Mouse (Mus musculus) heart, adult 2 months (tissue): Measurements from ENCODE around the gene Oscp1.

Experiments
- EP300 ChIP-seq: fragments of 200-500 bp; IDR thresholded peaks from 2 replicates; pipeline ENCODE4 v1.6.1; 2011; ENCODE audit warnings: low read depth, low read length, control low read depth; ENCODE audit not compliant: insufficient read depth
- POLR2A ChIP-seq: fragments of 200-500 bp; IDR thresholded peaks from 2 replicates; pipeline ENCODE4 v1.6.1; 2011; ENCODE audit warnings: mild to moderate bottlenecking, low read depth, low read length, control low read depth; ENCODE audit not compliant: insufficient read depth

- TF ChIP-seq EP300 (no peak), POLR2A (no peak)
Observed at GRCm38 (mm10) chr4:126141021-126141420, 82.7 kb downstream of the Oscp1 start.
